Mouse (Mus musculus): ENCODE measurements at regions not wholly inside any gene's neighbourhood (a gene's known extent, or its start where the extent isn't known, plus 50 kb on each side); places are given as distances from the start of the nearest gene placed in this dataset.

DNA sequence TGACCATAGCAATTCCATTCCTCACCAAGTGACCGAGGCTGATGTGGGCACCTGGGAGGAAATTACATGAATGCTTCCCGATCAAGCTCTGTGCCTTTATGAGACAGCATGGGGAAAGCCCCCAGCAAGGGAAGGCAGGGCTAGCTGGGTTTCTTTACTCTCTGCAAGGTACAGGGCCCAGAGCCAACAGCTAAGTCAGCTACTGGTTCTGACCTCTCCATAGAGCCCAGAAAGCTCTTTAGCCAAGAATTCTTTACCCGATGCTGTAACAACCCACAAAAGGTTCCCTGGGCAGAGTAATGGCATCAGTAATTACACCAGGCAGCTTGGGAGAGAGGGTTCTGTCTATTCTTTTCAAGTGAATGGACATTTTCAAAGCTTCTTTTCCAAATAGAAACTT lies 161.9 kb upstream of the Adamts16 start:
- TF ChIP-seq MAX (IDR thresholded peaks at IDR 0.05; ENCODE audit: low read length) (no peak), ZC3H11A (IDR thresholded peaks at IDR 0.05; ENCODE audit: low read depth, low read length) (no peak), CTCF (IDR thresholded peaks at IDR 0.05 in 2 of 3, conservative IDR thresholded peaks at IDR 0.05 in 1 of 3; ENCODE audit: control insufficient read depth in 1 of 3, insufficient read depth in 1 of 3, low read depth in 2 of 3, low read length in 3 of 3, poor library complexity in 1 of 3, severe bottlenecking in 1 of 3) (no peak), USF1 (IDR thresholded peaks at IDR 0.05; ENCODE audit: low read depth, low read length) (no peak), TAL1 (IDR thresholded peaks at IDR 0.05; ENCODE audit: low read length) (no peak)
